Mouse (Mus musculus) brown adipose tissue, adult 24 weeks (tissue): ENCODE results near the gene Rfx4. TPM values are rescaled to one million over a fixed set of nuclear protein-coding genes. Genes with fewer than 3 reads are reported as not detected.
A peak's percentile ranks its signal among the peaks of the same experiment; 100 is the strongest.

Experiments used
- H3K27ac ChIP-seq: fragments of 200-500 bp; replicated peaks from 2 replicates; pipeline ENCODE4 v1.5.1; 2012; ENCODE audit warnings: low read depth, mild to moderate bottlenecking, low read length
- H3K4me1 ChIP-seq: fragments of 200-500 bp; 2 replicates; pipeline ENCODE4 v1.6.1; 2012; ENCODE audit warnings: low read length, mixed read lengths; ENCODE audit not compliant: control insufficient read depth, insufficient read depth, insufficient read length
- H3K4me3 ChIP-seq: fragments of 200-500 bp; 2 replicates; pipeline ENCODE4 v1.5.1; 2012; ENCODE audit warnings: low read depth, mild to moderate bottlenecking, low read length, moderate library complexity; ENCODE audit not compliant: insufficient read depth
- polyA plus RNA-seq: library from polyadenylated mRNA; stranded (reverse); fragments of >200 nt; gene quantifications from 2 replicates; pipeline ENCODE4 v1.2.4, GENCODE M21; 2012; ENCODE audit not compliant: missing spikeins, insufficient read depth, insufficient read length

Rfx4 gene
- polyA plus RNA-seq, 1 experiment, result 0.32 TPM

DNA sequence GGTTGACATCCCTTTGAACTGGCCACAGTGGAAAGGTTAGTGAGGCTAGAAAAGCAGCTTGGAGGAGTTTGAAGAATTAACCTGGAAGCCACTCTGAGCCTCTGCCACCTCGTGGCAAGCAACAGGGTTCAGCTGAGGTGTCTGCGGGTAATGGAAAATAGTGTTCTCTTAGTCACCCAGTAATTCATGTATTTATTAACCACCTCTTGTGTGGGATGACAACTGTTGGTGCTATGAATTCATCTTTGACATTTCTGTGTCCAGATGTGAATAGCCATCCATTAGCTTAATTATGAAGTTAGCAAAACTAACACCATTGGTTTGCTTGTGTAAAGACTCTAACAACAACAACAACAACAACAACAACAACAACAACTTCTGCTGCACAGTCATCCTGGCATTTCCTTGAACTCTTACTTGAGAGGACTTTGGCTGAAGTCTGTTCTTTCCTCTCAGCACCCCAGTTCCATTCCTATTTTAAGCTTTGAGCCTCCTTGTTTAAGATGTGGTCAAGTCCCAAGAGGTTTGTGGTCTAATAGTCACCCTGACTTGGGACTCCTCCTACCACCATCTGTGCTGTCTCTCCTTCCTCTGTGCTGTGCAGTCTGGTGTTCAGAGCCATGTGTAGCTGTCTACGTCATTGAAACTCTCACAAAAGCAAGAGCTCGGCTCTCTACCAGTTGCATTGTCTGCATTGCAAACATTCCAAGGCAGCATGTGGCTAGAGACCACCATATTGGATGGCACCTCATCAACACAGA is 60.0 kb downstream of the Rfx4 start:
- Histone ChIP-seq H3K27ac (0 out of 2 replicates have a peak overlapping the region, but pooled peaks have one; percentile 1), H3K4me1 (peaks cover 13% of the 10 kb centered on the region; the same call in 1 of the 2 replicates), H3K4me3 (no peak overlapping the region)

- peak overlapping the region; percentile 70 for H3K27ac ChIP-seq
- H3K4me1 ChIP-seq, result peaks cover 13% of the 10 kb centered on the region; the same call in 1 of the 2 replicates
- H3K4me3 ChIP-seq, result no peak overlapping the region
Measured at GRCm38 (mm10) chr10:84817086-84817869, 61.4 kb downstream of the Rfx4 start.

GRCm38 (mm10) chr10:84819669-84820068 is 63.8 kb downstream of the Rfx4 start:
- H3K4me1 ChIP-seq, result peaks cover 20% of the 10 kb centered on the region; the same call in 1 of the 2 replicates
- no peak overlapping the region for H3K27ac ChIP-seq
- no peak overlapping the region for H3K4me3 ChIP-seq

- Histone ChIP-seq H3K4me3 (no peak overlapping the region), H3K4me1 (peaks cover 20% of the 10 kb centered on the region; the same call in 1 of the 2 replicates), H3K27ac (0 out of 2 replicates have a peak overlapping the region, but pooled peaks have one; percentile 46)
Measured at GRCm38 (mm10) chr10:84820230-84820629, 64.4 kb downstream of the Rfx4 start.

DNA sequence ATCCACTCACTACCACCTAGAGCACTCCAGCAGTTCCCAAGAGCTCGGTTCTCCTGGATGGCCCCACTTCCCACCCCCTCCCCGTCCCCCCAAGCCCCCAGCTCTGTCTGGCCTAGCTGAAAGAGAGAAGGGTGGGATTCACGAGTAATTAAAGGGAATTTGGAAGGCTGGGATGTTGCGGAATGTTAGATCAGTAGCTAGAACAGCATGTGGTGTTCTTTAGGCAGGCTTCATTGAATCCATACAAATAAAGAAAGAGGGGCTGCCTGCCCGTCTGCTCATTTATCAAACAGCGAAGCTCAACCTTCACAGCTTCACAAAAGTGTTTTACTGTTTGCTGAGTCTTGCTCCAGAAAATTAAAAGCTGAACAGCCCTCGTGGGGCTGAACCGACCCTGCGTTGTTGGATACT is 66.9 kb downstream of the Rfx4 start:
- Histone ChIP-seq H3K4me3 (no peak overlapping the region), H3K27ac (no peak overlapping the region), H3K4me1 (peaks cover 16% of the 10 kb centered on the region; the same call in 1 of the 2 replicates)

GRCm38 (mm10) chr10:84823621-84824020 is 67.8 kb downstream of the Rfx4 start:
- H3K4me1 ChIP-seq, result peaks cover 16% of the 10 kb centered on the region; the same call in 1 of the 2 replicates
- no peak overlapping the region for H3K4me3 ChIP-seq
- H3K27ac ChIP-seq, result no peak overlapping the region

DNA sequence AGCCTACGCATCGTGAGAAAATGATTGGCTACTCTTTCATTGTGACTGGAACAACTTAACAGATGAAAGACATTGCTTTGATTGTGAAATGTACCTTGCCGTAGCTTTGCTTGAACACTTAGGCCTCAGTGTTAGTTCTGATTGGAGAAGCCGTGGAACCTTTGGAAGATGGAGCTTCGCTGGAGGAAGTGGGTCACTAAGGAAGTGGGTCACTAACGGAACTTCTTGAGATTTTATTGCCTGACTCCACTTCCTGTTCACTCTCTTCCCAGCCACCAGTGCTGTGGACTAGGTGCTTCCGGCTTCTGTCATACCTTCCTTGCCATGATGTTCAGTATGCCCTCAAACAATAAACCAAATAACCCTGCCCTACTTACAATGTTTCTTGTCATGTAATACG is 73.1 kb downstream of the Rfx4 start:
- Histone ChIP-seq H3K4me1 (peaks cover 4% of the 10 kb centered on the region; the same call in 1 of the 2 replicates), H3K27ac (no peak overlapping the region)

DNA sequence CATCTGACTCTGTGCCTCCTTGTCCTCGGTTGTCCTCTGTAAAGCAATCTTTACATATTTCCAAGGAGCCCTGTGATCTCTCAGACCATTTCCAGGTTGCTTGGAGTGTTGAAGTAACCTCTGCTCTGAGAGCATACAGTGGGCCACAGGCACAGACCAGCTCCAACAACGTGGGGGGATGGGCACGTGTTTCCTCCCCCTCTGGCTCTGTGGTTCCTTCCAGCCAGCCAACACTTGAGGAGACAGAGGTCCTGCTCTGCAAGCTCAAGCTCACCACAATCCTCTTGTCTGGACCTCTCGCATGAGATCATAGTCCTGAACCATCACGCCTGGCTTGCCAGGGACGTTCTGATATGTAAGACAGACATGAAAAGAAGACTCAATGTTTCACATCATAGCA is 79.7 kb downstream of the Rfx4 start:
- H3K4me3 ChIP-seq, result no peak overlapping the region
- H3K4me1 ChIP-seq, result no peaks in the 10 kb centered on the region
- peak overlapping the region; percentile 25 for H3K27ac ChIP-seq

More for the DNA sequence above, 73.1 kb downstream of the Rfx4 start:
- no peak overlapping the region for H3K4me3 ChIP-seq

- Histone ChIP-seq H3K4me3 (no peak overlapping the region), H3K27ac (no peak overlapping the region), H3K4me1 (no peaks in the 10 kb centered on the region)
Measured at GRCm38 (mm10) chr10:84836104-84836503, 80.2 kb downstream of the Rfx4 start.

DNA sequence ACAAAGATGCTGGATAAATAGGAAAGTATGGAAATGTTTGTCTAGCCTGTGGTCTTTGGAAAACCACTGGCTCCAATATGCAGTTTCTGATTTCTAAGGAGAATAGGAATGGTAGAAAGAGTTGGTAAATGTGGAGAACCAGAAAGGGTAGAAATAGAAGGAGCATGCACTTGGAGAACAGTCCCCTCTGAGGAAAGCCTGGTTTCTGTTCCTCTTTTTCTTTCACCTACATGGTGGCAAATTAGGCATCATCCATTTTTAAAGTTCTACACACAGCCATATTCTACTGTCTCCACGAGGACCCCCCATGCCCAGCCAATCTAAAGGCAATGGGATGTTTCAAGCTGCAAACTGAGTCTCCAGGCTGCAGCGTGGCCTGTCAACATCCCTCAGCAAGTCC is 81.5 kb downstream of the Rfx4 start:
- no peak overlapping the region for H3K4me3 ChIP-seq
- H3K4me1 ChIP-seq, result no peaks in the 10 kb centered on the region
- no peak overlapping the region for H3K27ac ChIP-seq

- Histone ChIP-seq H3K4me1 (no peaks in the 10 kb centered on the region), H3K27ac (no peak overlapping the region), H3K4me3 (no peak overlapping the region)
Measured at GRCm38 (mm10) chr10:84838850-84839473, 83.1 kb downstream of the Rfx4 start.

- Histone ChIP-seq H3K4me1 (no peaks in the 10 kb centered on the region; the same call in 1 of the 2 replicates), H3K27ac (no peak overlapping the region), H3K4me3 (no peak overlapping the region)
Measured at GRCm38 (mm10) chr10:84846638-84847037, 90.8 kb downstream of the Rfx4 start.

DNA sequence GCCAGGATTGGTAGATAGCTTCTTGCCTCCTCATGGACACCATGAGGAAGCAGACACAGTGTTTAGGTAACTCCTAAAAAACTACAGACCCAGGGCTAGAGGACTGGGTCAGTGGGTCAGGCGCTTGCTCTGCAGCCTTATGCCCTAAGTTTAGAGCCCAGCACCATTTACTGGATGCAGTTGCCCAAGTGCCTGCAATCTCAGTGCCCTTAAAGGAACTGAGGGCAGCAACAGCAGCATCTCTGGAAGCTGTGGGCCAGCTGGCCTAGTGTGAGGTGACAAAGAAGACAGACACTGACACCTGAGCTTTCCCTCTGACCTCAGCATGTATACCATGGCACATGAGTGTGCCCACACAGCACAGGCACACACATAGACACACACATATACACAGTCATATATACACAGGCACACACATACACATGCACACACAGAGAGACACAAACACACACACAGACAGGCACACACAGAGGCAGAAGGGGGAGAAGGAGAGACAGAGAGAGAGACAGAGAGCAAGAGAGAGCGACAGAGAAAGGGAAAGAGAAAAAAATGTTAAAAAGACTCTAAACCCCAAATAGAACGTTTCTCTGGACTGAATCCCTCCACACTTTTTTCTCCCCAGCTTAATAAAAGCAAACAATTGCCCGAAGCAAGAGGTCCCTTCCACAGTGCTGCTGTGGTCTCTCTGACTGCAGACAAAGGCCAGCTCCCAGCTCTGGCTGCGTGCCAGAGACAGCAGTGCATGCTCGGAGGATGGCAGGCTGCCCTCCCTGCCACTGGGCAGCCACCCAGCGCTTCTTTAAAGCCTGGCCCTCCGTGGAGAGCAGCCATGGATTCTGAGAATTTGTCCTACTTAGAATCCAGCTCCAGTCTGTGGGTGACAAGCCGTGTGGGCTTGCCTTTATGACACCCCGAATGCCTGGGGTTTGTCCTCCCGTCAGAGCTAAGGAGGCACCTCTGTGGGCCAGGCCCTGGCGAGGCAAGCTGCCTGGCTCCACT is 96.4 kb downstream of the Rfx4 start:
- Histone ChIP-seq H3K27ac (peak overlapping the region; percentile 70), H3K4me1 (peaks cover 17% of the 10 kb centered on the region), H3K4me3 (no peak overlapping the region)

DNA sequence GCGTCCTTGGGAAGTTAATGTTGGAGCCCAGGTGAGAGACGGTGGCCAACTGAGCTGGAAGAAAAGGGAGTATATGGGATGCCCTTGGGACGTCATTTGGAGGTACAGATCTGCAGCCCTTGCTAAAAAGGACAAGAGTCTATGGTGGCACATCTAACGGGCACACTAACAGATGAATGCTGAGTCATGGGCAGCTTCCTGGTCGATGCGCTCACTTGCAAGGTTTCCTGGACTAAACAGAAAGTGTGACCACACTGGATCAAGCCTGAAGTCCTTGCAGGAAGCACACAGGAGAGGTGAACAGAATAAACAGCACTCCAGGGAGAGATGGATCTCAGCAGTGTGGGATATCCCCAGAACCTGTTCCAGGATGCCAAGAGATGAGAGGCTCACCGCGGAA is 98.2 kb downstream of the Rfx4 start:
- Histone ChIP-seq H3K4me1 (peaks cover 17% of the 10 kb centered on the region), H3K27ac (no peak overlapping the region; the same call in 1 of the 2 replicates), H3K4me3 (no peak overlapping the region)
